Mouse (Mus musculus): ENCODE measurements around the gene 9330161L09Rik. TPM values are rescaled to one million over a fixed set of nuclear protein-coding genes. Genes with fewer than 3 reads are reported as not detected.
A peak's percentile ranks its signal among the peaks of the same experiment; 100 is the strongest.

The 9330161L09Rik gene
- total RNA-seq, 1 experiment = 2.1 TPM

DNA sequence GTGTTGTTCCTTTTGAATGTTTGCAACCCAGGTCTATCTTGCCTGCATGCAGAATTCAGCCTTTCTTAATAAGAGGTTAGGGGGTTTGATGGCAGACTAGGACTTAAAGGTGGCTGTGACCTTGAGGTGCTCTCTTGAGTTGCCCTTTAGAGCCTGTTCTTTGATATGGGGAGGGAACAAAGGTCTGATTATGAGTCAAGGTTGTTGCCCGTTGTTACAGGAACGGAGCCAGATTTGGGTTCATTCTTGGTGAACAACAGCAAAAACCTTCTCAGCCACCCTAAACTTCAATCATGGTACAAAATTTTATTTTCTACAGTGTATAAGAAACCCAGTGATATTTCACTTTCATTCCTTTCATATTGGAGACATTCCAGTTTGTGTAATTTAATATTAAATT lies 25.8 kb upstream of the 9330161L09Rik start:
- in situ Hi-C loops (cut with MboI; ENCODE audit: low sequenced_read_pairs in 2 of 2, unreplicated experiment in 2 of 2) = no loop called here
- no peak for TF ChIP-seq ZNF384 (IDR thresholded peaks at IDR 0.05; ENCODE audit: low read depth, low read length)
- no peak for TF ChIP-seq HCFC1 (IDR thresholded peaks at IDR 0.05; ENCODE audit: borderline replicate concordance, insufficient read depth, low read length)
- TF ChIP-seq MAFK (IDR thresholded peaks at IDR 0.05; ENCODE audit: insufficient read depth, low read depth, low read length) = no peak
- no peak for TF ChIP-seq ZC3H11A (IDR thresholded peaks at IDR 0.05; ENCODE audit: borderline replicate concordance, low read depth, low read length)
- TF ChIP-seq CHD2 (IDR thresholded peaks at IDR 0.05; ENCODE audit: low read depth, low read length) = no peak
- no peaks in the 10 kb centered on the region for H3K36me3 ChIP-seq (ENCODE audit: control insufficient read depth, insufficient read depth, low read length, poor library complexity, severe bottlenecking)

GRCm38 (mm10) chr12:103426710-103427109 lies 19.1 kb upstream of the 9330161L09Rik start:
- DNase-seq (ENCODE audit: low read depth, low spot score) = no peak
- Histone ChIP-seq H3K36me3 (ENCODE audit: control insufficient read depth, insufficient read depth, low read length, poor library complexity, severe bottlenecking) (peaks cover 10% of the 10 kb centered on the region), H3K4me1 (ENCODE audit: control insufficient read depth in 2 of 2, insufficient read depth in 2 of 2, low read length in 2 of 2, poor library complexity in 1 of 2) (peaks cover 4 to 7% of the 10 kb centered on the region in 2 experiments), H3K4me3 (ENCODE audit: insufficient read depth in 1 of 2, low read depth in 1 of 2, low read length in 2 of 2, poor library complexity in 1 of 2, severe bottlenecking in 1 of 2) (no peak overlapping the region), H3K9ac (ENCODE audit: insufficient read depth, low read depth, low read length, poor library complexity, severe bottlenecking) (no peak overlapping the region), H3K9me3 (ENCODE audit: control insufficient read depth, insufficient read depth, low read depth, low read length) (no peaks in the 10 kb centered on the region), H3K27ac (ENCODE audit: insufficient read depth, low read depth, low read length, poor library complexity, severe bottlenecking) (no peak overlapping the region)
- in situ Hi-C loops (cut with MboI; ENCODE audit: low sequenced_read_pairs in 2 of 2, unreplicated experiment in 2 of 2) = no loop called here
- TF ChIP-seq CHD2 (IDR thresholded peaks at IDR 0.05; ENCODE audit: low read depth, low read length) (no peak), MAFK (IDR thresholded peaks at IDR 0.05; ENCODE audit: insufficient read depth, low read depth, low read length) (no peak), HCFC1 (IDR thresholded peaks at IDR 0.05; ENCODE audit: borderline replicate concordance, insufficient read depth, low read length) (no peak), ZNF384 (IDR thresholded peaks at IDR 0.05; ENCODE audit: low read depth, low read length) (no peak), ZC3H11A (IDR thresholded peaks at IDR 0.05; ENCODE audit: borderline replicate concordance, low read depth, low read length) (no peak)

More for the DNA sequence above, 25.8 kb upstream of the 9330161L09Rik start:
- no peaks in the 10 kb centered on the region for H3K9me3 ChIP-seq (ENCODE audit: control insufficient read depth, insufficient read depth, low read depth, low read length)
- H3K9ac ChIP-seq (ENCODE audit: insufficient read depth, low read depth, low read length, poor library complexity, severe bottlenecking) = no peak overlapping the region
- no peak overlapping the region for H3K4me3 ChIP-seq (ENCODE audit: insufficient read depth in 1 of 2, low read depth in 1 of 2, low read length in 2 of 2, poor library complexity in 1 of 2, severe bottlenecking in 1 of 2)
- peaks cover 0 to 4% of the 10 kb centered on the region in 2 experiments; a peak in 1 of 4 replicates for H3K4me1 ChIP-seq (ENCODE audit: control insufficient read depth in 2 of 2, insufficient read depth in 2 of 2, low read length in 2 of 2, poor library complexity in 1 of 2)
- no peak for DNase-seq (ENCODE audit: low read depth, low spot score)
- no peak overlapping the region for H3K27ac ChIP-seq (ENCODE audit: insufficient read depth, low read depth, low read length, poor library complexity, severe bottlenecking)

- in situ Hi-C loops (cut with MboI; ENCODE audit: low sequenced_read_pairs in 2 of 2, unreplicated experiment in 2 of 2) = no loop called here
- Histone ChIP-seq H3K4me3 (ENCODE audit: insufficient read depth in 1 of 2, low read depth in 1 of 2, low read length in 2 of 2, poor library complexity in 1 of 2, severe bottlenecking in 1 of 2) (peak within 1 kb of the TSS; percentile 88 to 96), H3K4me1 (ENCODE audit: control insufficient read depth in 2 of 2, insufficient read depth in 2 of 2, low read length in 2 of 2, poor library complexity in 1 of 2) (peaks cover 4 to 7% of the 10 kb centered on the region in 2 experiments), H3K9ac (ENCODE audit: insufficient read depth, low read depth, low read length, poor library complexity, severe bottlenecking) (peak within 1 kb of the TSS; percentile 98), H3K9me3 (ENCODE audit: control insufficient read depth, insufficient read depth, low read depth, low read length) (no peaks in the 10 kb centered on the region), H3K27ac (ENCODE audit: insufficient read depth, low read depth, low read length, poor library complexity, severe bottlenecking) (peak within 1 kb of the TSS; percentile 69; the same call in 1 of the 2 replicates), H3K36me3 (ENCODE audit: control insufficient read depth, insufficient read depth, low read length, poor library complexity, severe bottlenecking) (peaks cover 10% of the 10 kb centered on the region)
- TF ChIP-seq ZC3H11A (IDR thresholded peaks at IDR 0.05; ENCODE audit: borderline replicate concordance, low read depth, low read length) (peak; percentile 48; the same call in 1 of the 2 replicates), HCFC1 (IDR thresholded peaks at IDR 0.05; ENCODE audit: borderline replicate concordance, insufficient read depth, low read length) (no peak; the same call in 1 of the 2 replicates)
- DNase-seq (ENCODE audit: low read depth, low spot score) = peak; percentile 96
Measured at GRCm38 (mm10) chr12:103425729-103426470, 18.3 kb upstream of the 9330161L09Rik start, which contains the start of gene Ddx24. Ddx24 (minus strand) TSS chr12:103425830.

DNA sequence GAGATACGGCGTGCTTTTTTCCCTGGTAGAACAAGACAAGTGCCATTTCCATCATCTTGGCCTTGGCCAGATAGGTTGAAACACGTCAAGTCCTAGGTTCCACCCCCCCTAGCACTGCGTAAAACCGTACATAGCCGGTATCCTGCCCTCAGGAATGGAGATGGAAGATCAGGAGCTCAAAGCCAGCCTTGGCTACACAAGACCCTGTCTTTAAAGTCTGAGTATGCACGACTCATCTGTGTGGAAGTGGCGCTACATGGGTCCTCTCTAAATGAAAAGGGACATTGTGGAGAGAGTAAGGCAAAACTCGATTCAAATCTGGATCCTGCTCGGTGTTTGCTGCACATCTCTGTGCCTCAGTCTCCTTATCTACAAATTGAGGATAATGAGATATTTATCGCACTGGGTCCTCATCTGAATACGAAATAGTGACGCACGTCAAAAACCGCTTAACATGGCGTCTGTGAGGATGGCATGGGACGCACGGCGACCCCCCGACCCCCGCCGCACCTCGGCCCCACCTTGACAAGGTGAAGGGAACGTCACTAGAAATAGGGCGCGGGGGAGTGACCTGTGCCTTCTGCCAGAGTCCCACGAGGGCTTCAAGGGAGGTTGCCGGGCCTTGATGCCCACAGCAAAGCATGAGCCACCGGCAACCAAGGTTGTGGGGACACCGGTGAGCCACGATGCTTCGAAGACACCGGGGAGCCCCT lies 17.6 kb upstream of the 9330161L09Rik start:
- Histone ChIP-seq H3K4me1 (ENCODE audit: control insufficient read depth in 2 of 2, insufficient read depth in 2 of 2, low read length in 2 of 2, poor library complexity in 1 of 2) (peaks cover 4 to 7% of the 10 kb centered on the region in 2 experiments), H3K27ac (ENCODE audit: insufficient read depth, low read depth, low read length, poor library complexity, severe bottlenecking) (peak overlapping the region; percentile 69; the same call in 1 of the 2 replicates)
- in situ Hi-C loops (cut with MboI; ENCODE audit: low sequenced_read_pairs in 2 of 2, unreplicated experiment in 2 of 2) = no loop called here

More for the DNA sequence above, 17.6 kb upstream of the 9330161L09Rik start:
- peak overlapping the region; percentile 88 to 96 for H3K4me3 ChIP-seq (ENCODE audit: insufficient read depth in 1 of 2, low read depth in 1 of 2, low read length in 2 of 2, poor library complexity in 1 of 2, severe bottlenecking in 1 of 2)
- no peak for DNase-seq (ENCODE audit: low read depth, low spot score)
- H3K9me3 ChIP-seq (ENCODE audit: control insufficient read depth, insufficient read depth, low read depth, low read length) = no peaks in the 10 kb centered on the region
- peaks cover 10% of the 10 kb centered on the region for H3K36me3 ChIP-seq (ENCODE audit: control insufficient read depth, insufficient read depth, low read length, poor library complexity, severe bottlenecking)
- H3K9ac ChIP-seq (ENCODE audit: insufficient read depth, low read depth, low read length, poor library complexity, severe bottlenecking) = peak overlapping the region; percentile 98
- TF ChIP-seq ZC3H11A (IDR thresholded peaks at IDR 0.05; ENCODE audit: borderline replicate concordance, low read depth, low read length) (no peak), MAFK (IDR thresholded peaks at IDR 0.05; ENCODE audit: insufficient read depth, low read depth, low read length) (no peak), ZNF384 (IDR thresholded peaks at IDR 0.05; ENCODE audit: low read depth, low read length) (no peak), HCFC1 (IDR thresholded peaks at IDR 0.05; ENCODE audit: borderline replicate concordance, insufficient read depth, low read length) (no peak), CHD2 (IDR thresholded peaks at IDR 0.05; ENCODE audit: low read depth, low read length) (no peak)
